Mouse (Mus musculus) layer of hippocampus, adult 11-12 months (tissue): Measurements from ENCODE around the gene Stradb.

ENCODE experiments used
- DNase-seq: peaks from one replicate; pipeline ENCODE4 v3.0.0; 2022; ENCODE audit warnings: low spot score

Gene Stradb

DNA sequence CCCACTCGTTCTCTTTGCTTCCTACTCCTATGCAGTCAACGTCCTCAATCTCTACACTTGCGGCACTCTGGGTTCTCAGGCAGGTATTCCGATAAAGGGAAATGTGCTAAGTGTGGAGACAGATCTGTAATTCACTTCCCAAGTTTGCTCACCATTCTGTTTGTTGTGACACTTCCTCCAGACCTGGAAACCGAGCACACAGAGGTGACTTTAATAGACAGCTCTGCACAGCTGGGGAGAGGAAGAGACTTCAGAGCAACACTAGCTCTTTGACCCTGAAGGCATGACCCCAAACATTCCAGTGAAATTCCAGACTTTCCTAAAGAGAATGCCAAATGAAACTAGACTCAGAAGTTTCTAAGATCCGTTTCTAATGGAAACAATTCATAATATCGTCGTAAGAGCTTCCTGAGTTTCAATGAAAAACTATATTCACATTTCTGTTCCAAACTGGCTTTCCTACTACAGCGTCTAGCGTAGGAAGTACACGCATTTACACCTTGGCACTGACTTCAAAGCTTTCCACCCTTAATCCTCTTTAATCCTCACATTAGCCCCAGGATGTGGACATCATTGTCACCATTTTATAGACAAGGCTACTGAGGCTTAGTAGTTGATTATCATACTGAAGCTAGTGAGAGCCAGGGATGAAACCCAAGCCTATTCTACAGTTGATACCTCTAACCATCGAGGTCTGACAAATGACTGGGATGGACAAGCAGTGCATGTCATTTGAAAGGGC lies 12.0 kb upstream of the Stradb start:
- no peak for DNase-seq

DNA sequence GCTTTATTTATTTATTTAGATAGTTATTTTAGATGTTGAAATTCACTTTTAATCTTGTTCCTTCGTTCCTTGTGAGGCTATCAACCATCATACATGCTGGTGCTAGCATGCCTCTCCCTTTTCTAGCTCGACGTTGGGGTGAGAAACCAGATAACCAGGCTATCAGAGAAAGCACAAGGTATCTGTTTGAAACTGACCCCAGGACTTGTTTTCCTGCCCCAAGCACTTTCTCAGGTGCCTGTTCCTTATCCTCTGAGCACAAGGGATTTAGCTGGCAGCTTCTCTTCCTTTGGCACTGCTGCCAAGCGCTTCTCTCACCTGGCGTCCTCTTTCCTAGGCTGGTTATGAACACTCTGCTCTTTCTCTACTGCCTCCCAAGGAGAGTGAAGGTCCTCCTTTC lies 10.9 kb upstream of the Stradb start:
- DNase-seq: no peak

DNA sequence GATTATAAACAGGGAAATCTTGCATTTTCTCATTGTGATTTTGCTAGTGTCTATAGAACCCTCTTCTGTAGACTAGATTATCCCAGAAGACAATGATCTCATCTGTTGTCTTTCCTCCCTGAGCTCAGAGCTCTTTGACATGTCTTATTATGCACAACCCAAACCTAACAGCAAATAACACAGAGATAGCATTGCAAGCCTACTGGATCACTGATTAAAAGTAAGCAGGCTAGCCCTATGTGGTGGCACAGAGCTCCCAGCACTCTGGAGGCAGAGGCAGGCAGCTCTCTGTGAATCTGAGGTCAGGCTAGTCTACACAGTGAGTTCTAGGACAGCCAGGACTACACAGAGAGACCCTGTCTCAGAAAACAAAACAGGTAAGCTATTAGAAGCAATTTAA lies 10.5 kb upstream of the Stradb start:
- no peak for DNase-seq

DNA sequence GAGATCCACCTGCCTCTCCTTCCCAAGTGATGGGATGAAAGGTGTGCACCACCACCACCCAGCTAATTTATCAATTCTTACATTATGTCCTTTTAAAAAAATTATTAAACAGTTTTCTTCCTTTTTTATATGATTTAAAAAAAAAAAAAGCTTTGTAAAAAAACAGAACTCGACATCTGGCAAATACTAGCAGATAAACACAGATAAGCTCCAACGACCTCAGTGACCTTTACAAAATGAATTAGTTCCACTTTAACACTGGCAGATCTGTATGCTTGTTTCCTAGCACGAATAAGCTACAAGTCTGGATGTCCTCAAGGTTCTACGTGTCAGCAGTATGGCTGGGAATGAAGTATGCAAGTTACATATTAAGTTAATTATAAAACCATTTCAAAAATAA lies 5.8 kb upstream of the Stradb start:
- no peak for DNase-seq

DNA sequence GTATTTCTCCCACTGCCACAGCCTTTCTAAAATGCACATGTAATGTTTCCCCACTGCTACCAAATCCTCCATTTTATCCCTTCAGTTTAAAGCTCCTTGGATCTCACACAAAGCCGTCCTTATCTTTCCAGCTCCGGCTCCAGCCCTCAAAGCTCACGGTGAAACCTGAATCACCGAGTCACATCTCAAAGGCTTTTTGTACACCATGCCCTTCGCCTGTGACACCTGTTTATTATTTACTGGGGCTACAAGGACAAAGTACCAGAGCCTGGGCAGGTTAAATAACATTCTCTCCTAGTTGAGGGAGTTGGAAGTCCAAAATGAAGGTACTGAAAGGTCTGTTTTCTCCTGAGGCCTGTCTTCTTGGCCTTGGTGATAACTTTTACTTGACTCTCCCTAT lies 3.3 kb upstream of the Stradb start:
- no peak for DNase-seq

DNA sequence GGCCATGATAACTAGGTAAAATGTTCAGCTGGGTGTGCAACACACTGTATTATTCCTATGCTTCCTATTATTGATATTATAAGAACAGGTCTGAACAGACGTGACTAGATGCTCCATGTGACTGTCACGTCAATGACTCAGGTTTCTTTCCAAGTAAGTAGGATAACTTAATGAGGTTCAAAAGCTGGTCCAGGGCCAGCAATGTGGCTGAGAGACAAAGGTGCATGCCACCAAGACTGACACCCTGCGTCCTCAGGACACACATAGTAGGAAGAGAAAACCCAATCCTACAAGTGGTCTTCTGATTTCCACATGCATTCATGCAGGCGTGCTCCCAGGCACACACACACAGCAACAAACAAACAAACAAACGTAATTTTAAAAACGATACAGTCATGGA lies 2.2 kb upstream of the Stradb start:
- no peak for DNase-seq

DNA sequence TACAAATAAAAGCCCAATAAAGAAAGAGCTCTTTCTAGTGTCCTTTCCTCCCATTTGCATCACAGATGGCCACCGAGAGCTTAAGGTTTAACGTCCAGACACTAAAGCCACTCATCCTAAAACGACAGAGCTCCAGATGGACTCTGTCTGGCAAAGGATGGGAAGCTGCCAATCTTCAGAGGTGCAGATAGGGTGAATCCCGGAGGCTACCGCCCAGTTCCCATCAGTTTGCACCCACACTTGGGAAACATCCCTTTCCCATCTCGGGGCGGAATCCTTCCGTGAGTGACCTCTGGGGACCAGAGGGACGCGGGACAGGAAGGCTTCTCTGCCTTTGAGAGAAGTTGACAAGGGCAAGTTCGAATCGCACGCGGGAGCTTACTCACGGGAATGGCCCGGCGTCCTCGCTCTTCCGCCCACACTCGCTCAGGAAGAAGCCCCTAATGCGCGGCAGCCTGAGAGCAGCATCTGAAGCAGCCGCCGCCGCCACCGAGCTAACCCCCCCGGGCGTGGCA lies 414 bp upstream of the Stradb start:
- no peak for DNase-seq

DNA sequence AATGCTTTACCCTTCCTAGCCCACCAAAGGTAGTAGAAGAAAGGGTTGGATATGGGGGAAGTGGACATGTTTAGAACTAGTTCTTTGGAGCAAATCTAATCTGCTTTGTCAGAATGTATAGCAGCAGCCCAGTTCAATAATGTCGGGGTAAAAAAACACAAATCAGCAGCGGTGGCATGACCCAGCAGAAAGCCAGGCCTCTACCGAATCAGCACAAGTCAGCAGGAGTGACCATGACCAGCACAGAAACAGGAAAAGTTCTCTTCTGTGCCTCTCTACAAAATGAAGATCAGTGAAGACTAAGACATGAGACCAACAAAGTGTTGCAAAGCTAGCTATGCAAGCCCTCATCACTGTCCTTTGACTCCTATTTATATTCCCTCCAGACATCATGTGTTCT lies 9.0 kb downstream of the Stradb start:
- DNase-seq: no peak

DNA sequence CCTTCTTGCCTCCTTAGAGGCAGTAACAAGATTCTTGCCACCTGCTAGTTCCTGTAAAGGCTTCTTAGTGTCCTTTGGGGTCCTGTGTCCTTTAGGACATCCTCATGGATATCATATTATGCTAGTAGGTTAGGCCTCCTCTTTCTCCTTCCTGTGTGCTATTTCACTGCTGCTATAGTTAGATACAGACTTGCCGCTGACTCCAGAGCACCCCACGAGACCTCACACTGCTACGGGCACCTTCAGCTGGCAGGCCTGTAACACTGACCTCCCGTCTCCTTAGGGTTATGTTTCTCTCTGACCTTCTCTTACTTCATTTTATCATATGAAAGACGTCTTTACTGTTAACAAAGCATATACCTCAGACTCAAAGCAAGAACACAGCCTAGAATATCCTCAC lies 11.3 kb downstream of the Stradb start:
- no peak for DNase-seq

DNA sequence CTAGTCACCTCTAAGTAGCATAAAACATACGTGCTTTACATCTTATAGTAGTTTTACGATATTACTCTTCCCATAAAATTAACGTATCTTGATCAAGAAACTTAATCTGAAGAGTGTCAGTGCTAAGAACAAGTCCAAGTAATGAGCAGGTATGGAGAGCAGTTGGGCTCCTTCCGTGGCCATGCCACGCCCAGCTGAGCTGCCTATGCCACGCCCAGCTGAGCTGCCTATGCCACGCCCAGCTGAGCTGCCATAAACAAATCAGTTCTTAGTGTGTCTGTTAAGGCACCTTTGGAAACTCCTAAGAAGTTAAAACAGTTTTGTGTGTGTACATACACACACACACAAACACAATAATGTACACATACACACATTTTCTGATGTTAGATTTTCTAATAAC lies 19.8 kb downstream of the Stradb start:
- no peak for DNase-seq

DNA sequence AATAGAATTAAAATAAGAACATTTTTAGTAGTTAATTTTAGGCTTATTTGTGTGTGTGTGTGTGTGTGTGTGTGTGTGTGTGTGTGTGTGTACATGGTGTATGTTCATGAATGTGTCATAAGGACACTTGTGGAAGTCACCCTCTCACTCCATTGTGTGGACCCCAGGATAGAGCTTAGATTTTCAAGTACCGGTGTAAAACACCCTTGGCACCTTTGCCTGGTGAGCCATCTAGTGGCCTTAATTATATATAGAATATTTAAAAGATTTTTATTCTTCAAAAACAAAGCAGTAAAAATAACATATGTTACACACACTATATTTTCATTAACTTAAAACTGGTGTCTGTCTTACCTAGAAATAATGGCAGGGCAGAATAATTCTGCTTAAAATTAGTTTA lies 20.4 kb downstream of the Stradb start:
- no peak for DNase-seq

DNA sequence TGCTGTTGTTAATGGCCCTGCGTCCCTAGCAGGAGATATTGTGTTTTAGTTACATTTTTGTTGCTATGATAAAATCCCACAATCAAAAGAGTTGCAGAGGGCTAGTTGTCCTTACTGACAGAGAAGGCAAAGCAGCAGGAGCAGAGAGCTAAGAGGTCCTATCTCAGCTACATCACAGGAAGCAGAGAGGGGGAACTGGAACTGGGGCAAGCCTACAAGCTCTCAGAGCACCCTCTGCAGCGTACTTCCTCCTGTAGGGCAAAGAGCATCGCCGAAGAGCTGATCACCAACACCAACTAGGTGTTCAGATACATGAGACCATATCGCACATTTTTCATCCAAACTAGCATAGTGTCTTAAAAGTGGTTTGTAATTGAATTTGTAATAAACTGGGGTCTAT lies 22.0 kb downstream of the Stradb start:
- DNase-seq: no peak

DNA sequence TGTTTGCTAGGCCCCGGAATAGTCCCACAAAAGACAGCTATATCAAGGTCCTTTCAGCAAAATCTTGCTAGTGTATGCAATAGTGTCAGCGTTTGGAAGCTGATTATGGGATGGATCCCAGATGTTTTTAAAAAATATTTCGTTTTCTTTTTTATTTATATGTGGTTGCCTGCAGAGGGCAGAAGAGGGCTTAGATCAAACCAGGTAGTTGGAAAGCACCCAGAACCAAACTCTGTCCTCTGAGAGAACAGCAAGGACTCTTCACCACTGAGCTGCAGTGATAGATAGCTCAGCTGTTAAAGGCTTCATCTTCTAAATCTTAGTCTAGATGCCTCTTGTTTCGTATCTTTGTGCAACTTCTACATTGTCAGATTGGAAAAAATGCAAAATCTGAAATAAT lies 35.9 kb downstream of the Stradb start:
- no peak for DNase-seq

DNA sequence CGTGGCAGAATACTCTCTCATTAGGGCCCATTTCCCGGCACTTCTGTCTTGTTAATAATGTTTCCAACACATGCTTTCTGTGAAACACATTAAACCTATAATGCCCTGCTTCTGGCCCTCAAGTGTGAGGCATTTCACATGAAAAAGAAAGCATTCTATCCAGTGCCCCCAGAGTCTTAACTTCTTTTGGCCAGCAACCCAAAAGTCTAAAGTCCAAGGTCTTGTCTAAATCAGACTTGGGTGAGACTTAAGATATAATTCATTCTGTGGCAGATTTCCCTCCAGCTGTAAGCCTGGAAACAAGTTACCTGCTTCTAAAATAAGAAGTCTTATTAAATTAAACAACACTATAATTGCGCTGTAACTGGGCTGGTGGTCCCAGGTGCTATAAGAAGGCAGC lies 48.2 kb downstream of the Stradb start:
- no peak for DNase-seq

DNA sequence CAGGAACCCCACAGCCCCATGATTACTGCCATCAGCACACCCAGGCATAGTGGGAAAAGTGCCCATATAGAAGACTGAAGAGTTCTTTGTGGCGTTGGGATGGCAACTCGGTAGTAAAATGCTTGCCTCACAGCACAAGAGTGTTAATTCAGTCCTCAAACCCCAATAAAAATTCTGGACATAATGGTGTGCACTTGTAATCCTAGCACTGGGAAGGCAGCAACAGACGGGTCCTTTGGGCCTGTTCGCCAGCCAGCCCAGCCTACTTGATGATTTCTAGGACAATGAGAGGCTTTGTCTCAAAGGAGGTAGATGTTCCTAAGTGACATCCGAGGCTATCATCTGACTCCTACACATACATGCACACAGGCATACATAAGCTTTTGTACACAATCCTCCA lies 64.4 kb downstream of the Stradb start:
- DNase-seq: no peak
